Mouse (Mus musculus) C2C12 (cell line): ENCODE results near the gene A1bg.

Experiments used
- CEBPB ChIP-seq: IDR thresholded peaks from one replicate; pipeline ENCODE4 v1.6.1; 2011; ENCODE audit warnings: low read depth, mild to moderate bottlenecking, control low read depth, moderate library complexity
- CTCF ChIP-seq: IDR thresholded peaks from one replicate; pipeline ENCODE4 v1.5.1; 2011; ENCODE audit not compliant: control insufficient read depth, insufficient read depth, insufficient read length
- FOSL1 ChIP-seq: IDR thresholded peaks from one replicate; pipeline ENCODE4 v1.8.0; 2011; ENCODE audit warnings: mild to moderate bottlenecking, low read length; ENCODE audit not compliant: poor library complexity, insufficient read depth, severe bottlenecking
- MYOD1 ChIP-seq: IDR thresholded peaks from one replicate; pipeline ENCODE4 v1.6.1; 2011; ENCODE audit warnings: low read depth; ENCODE audit not compliant: control insufficient read depth, insufficient read length
- MYOG ChIP-seq: IDR thresholded peaks from one replicate; pipeline ENCODE4 v1.6.1; 2011; ENCODE audit not compliant: control insufficient read depth, insufficient read length; ENCODE audit errors: extremely low read depth

DNA sequence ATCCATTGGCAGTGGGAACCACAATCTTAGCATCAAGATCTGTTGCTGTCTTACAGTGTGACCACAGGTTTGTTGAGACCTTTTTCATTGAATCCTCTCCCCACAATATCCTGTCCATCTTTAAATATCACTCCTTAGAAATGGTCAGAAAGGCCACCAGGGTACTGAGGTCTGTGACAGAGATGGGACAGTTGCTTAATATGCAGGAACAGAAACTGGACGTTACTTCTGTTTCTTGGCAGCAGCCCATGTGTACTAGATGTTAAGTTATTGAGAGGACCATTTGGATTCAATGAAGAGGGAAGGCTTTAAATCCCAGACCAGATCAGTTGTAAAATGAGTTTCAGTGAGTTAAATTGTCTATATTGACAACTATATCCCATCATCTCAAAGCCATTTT lies 67.7 kb downstream of the A1bg start:
- TF ChIP-seq CTCF (no peak), CEBPB (no peak), FOSL1 (no peak), MYOD1 (no peak), MYOG (no peak)
